Mouse (Mus musculus) MEL (cell line): ENCODE results near the gene Zfp865. TPM values are rescaled to one million over a fixed set of nuclear protein-coding genes. Genes with fewer than 3 reads are reported as not detected.

Experiments used
- DNase-seq: peaks from one replicate; pipeline ENCODE4 v3.0.0; 2011; ENCODE audit warnings: low read depth, low spot score
- H3K27ac ChIP-seq: 2 replicates; pipeline ENCODE4 v1.5.1; 2012; ENCODE audit warnings: low read depth, mild to moderate bottlenecking, control low read depth, low read length, moderate library complexity; ENCODE audit not compliant: control insufficient read depth
- H3K27me3 ChIP-seq, 2 experiments: fragments of 150-350 bp in 1 of 2; sonication (generic) in 1 of 2; 2 replicates each; pipeline ENCODE4 v1.6.1; 2012; ENCODE audit warnings: low read length in 2 of 2, mild to moderate bottlenecking in 2 of 2, improper control_type of control experiment in 1 of 2, moderate library complexity in 1 of 2; ENCODE audit not compliant: insufficient read depth in 2 of 2, control insufficient read depth in 1 of 2
- H3K36me3 ChIP-seq, 2 experiments: 2 replicates each; pipeline ENCODE4 v1.6.1; 2012 to 2014; ENCODE audit warnings: low read length in 2 of 2, improper control_type of control experiment in 1 of 2, inconsistent platforms in 1 of 2, mild to moderate bottlenecking in 1 of 2; ENCODE audit not compliant: insufficient read depth in 2 of 2, control insufficient read depth in 1 of 2
- H3K4me1 ChIP-seq, 2 experiments: fragments of 150-350 bp in 1 of 2; sonication (generic) in 1 of 2; 2 replicates each; pipeline ENCODE4 v1.6.1; 2012; ENCODE audit warnings: low read length in 2 of 2, improper control_type of control experiment in 1 of 2, mild to moderate bottlenecking in 1 of 2; ENCODE audit not compliant: insufficient read depth in 2 of 2, control insufficient read depth in 1 of 2
- H3K4me3 ChIP-seq, 2 experiments: fragments of 150-350 bp in 1 of 2; sonication (generic) in 1 of 2; 2 replicates each; pipeline ENCODE4 v1.5.1; 2012; ENCODE audit warnings: low read depth in 2 of 2, low read length in 2 of 2, mild to moderate bottlenecking in 2 of 2, moderate library complexity in 2 of 2, control low read depth in 1 of 2, improper control_type of control experiment in 1 of 2; ENCODE audit not compliant: control insufficient read depth in 1 of 2, insufficient read depth in 1 of 2
- H3K79me2 ChIP-seq: 2 replicates; pipeline ENCODE4 v1.6.1; 2012; ENCODE audit warnings: mild to moderate bottlenecking, low read length, moderate library complexity; ENCODE audit not compliant: control insufficient read depth, poor library complexity, insufficient read depth
- H3K9ac ChIP-seq: 2 replicates; pipeline ENCODE4 v1.6.1; 2012; ENCODE audit warnings: low read depth, mild to moderate bottlenecking, control low read depth, low read length, moderate library complexity; ENCODE audit not compliant: control insufficient read depth, poor library complexity, severe bottlenecking
- H3K9me3 ChIP-seq: fragments of 150-350 bp; sonication (generic); replicated peaks from 2 replicates; pipeline ENCODE4 v1.6.1; 2012; ENCODE audit warnings: mild to moderate bottlenecking, low read length, improper control_type of control experiment, moderate library complexity; ENCODE audit not compliant: insufficient read depth
- BHLHE40 ChIP-seq: IDR thresholded peaks from 2 replicates; pipeline ENCODE4 v1.6.1; 2012; ENCODE audit warnings: low read depth, mild to moderate bottlenecking, inconsistent platforms, low read length, improper control_type of control experiment, borderline replicate concordance
- CHD2 ChIP-seq: IDR thresholded peaks from 2 replicates; pipeline ENCODE4 v1.6.1; 2011; ENCODE audit warnings: low read length, improper control_type of control experiment
- CTCF ChIP-seq, 3 experiments: IDR thresholded peaks in 2 of 3; conservative IDR thresholded peaks in 1 of 3; 2 replicates each; pipeline ENCODE4 v1.5.1; 2011 to 2012; ENCODE audit warnings: low read length in 3 of 3, low read depth in 2 of 3, mild to moderate bottlenecking in 2 of 3, improper control_type of control experiment in 1 of 3, inconsistent platforms in 1 of 3, mixed read lengths in 1 of 3, moderate library complexity in 1 of 3; ENCODE audit not compliant: control insufficient read depth in 1 of 3, insufficient read depth in 1 of 3, poor library complexity in 1 of 3, severe bottlenecking in 1 of 3
- ELF1 ChIP-seq: IDR thresholded peaks from 2 replicates; pipeline ENCODE4 v1.6.1; 2014; ENCODE audit warnings: low read depth, mild to moderate bottlenecking, inconsistent platforms, low read length, improper control_type of control experiment, moderate library complexity
- EP300 ChIP-seq, 2 experiments: IDR thresholded peaks; 2 replicates each; pipeline ENCODE4 v1.6.1; 2011; ENCODE audit warnings: improper control_type of control experiment in 2 of 2, low read length in 2 of 2, low read depth in 1 of 2, mild to moderate bottlenecking in 1 of 2
- GABPA ChIP-seq: IDR thresholded peaks from 2 replicates; pipeline ENCODE4 v1.6.1; 2012; ENCODE audit warnings: low read depth, mild to moderate bottlenecking, inconsistent platforms, low read length, improper control_type of control experiment, moderate library complexity
- GATA1 ChIP-seq: IDR thresholded peaks from 2 replicates; pipeline ENCODE4 v1.6.1; 2011; ENCODE audit warnings: low read depth, low read length, improper control_type of control experiment
- HCFC1 ChIP-seq: IDR thresholded peaks from 2 replicates; pipeline ENCODE4 v1.6.1; 2012; ENCODE audit warnings: low read depth, mild to moderate bottlenecking, inconsistent platforms, low read length, improper control_type of control experiment, moderate library complexity
- JUND ChIP-seq: IDR thresholded peaks from 2 replicates; pipeline ENCODE4 v1.6.1; 2011; ENCODE audit warnings: low read depth, mild to moderate bottlenecking, improper control_type of control experiment, low read length
- KAT2A ChIP-seq: conservative IDR thresholded peaks from 2 replicates; pipeline ENCODE4 v1.6.1; 2012; ENCODE audit warnings: low read depth, low read length, improper control_type of control experiment, inconsistent platforms
- MAFK ChIP-seq: IDR thresholded peaks from 2 replicates; pipeline ENCODE4 v1.6.1; 2011; ENCODE audit warnings: low read depth, mild to moderate bottlenecking, low read length, improper control_type of control experiment, borderline replicate concordance
- MAX ChIP-seq: IDR thresholded peaks from 2 replicates; pipeline ENCODE4 v1.6.1; 2011; ENCODE audit warnings: low read length, improper control_type of control experiment
- MYB ChIP-seq: IDR thresholded peaks from 2 replicates; pipeline ENCODE4 v1.6.1; 2011; ENCODE audit warnings: mild to moderate bottlenecking, low read depth, low read length, improper control_type of control experiment
- MYC ChIP-seq: IDR thresholded peaks from 2 replicates; pipeline ENCODE4 v1.6.1; 2011; ENCODE audit warnings: low read depth, mild to moderate bottlenecking, low read length, improper control_type of control experiment, moderate library complexity
- POLR2AphosphoS5 ChIP-seq: IDR thresholded peaks from 2 replicates; pipeline ENCODE4 v1.6.1; 2012; ENCODE audit warnings: low read depth, borderline replicate concordance, mild to moderate bottlenecking, inconsistent platforms, low read length, moderate library complexity, mixed read lengths
- RAD21 ChIP-seq: IDR thresholded peaks from 2 replicates; pipeline ENCODE4 v1.6.1; 2011; ENCODE audit warnings: mild to moderate bottlenecking, low read depth, low read length, improper control_type of control experiment
- SMC3 ChIP-seq: IDR thresholded peaks from 2 replicates; pipeline ENCODE4 v1.6.1; 2011; ENCODE audit warnings: low read depth, low read length, improper control_type of control experiment
- TBP ChIP-seq: IDR thresholded peaks from 2 replicates; pipeline ENCODE4 v1.8.0; 2011; ENCODE audit warnings: low read depth, low read length, improper control_type of control experiment
- TCF12 ChIP-seq: IDR thresholded peaks from 2 replicates; pipeline ENCODE4 v1.6.1; 2014; ENCODE audit warnings: low read depth, mild to moderate bottlenecking, inconsistent platforms, low read length, improper control_type of control experiment, moderate library complexity
- UBTF ChIP-seq: IDR thresholded peaks from 2 replicates; pipeline ENCODE4 v1.6.1; 2012; ENCODE audit warnings: low read depth, mild to moderate bottlenecking, inconsistent platforms, low read length, improper control_type of control experiment, moderate library complexity, borderline replicate concordance; ENCODE audit not compliant: insufficient read depth
- USF2 ChIP-seq, 2 experiments: IDR thresholded peaks; 2 replicates each; pipeline ENCODE4 v1.6.1; 2011 to 2012; ENCODE audit warnings: improper control_type of control experiment in 2 of 2, low read length in 2 of 2, borderline replicate concordance in 1 of 2, inconsistent platforms in 1 of 2, low read depth in 1 of 2, mild to moderate bottlenecking in 1 of 2; ENCODE audit not compliant: insufficient read depth in 1 of 2
- ZC3H11A ChIP-seq: IDR thresholded peaks from 2 replicates; pipeline ENCODE4 v1.6.1; 2012; ENCODE audit warnings: low read depth, mild to moderate bottlenecking, inconsistent platforms, low read length, improper control_type of control experiment
- polyA plus RNA-seq, 2 experiments: library from polyadenylated mRNA; stranded (reverse) in 1 of 2; unstranded in 1 of 2; fragments of >175 nt in 1 of 2; fragments of >200 nt in 1 of 2; gene quantifications; 2 replicates each; pipeline versions ENCODE4 v1.2.1 to v1.2.4; 2012; ENCODE audit warnings: low replicate concordance in 2 of 2, low read depth in 1 of 2; ENCODE audit not compliant: insufficient read length in 2 of 2, insufficient read depth in 1 of 2, missing spikeins in 1 of 2
- total RNA-seq: library from RNA; depleted of rRNA; stranded (reverse); fragments of 300-350 nt; gene quantifications from 2 replicates; pipeline ENCODE4 v1.2.3, GENCODE M21; 2012

The Zfp865 gene
- total and polyA plus RNA-seq, 3 experiments = 12.2 to 34.6 TPM; not detected in 1

GRCm38 (mm10) chr7:5046112-5046511, 25.9 kb downstream of the Zfp865 start:
- Histone ChIP-seq H3K27ac (no peak overlapping the region), H3K9me3 (no peaks in the 10 kb centered on the region), H3K27me3 (no peaks in the 10 kb centered on the region), H3K9ac (no peak overlapping the region), H3K4me1 (no peaks in the 10 kb centered on the region), H3K4me3 (no peak overlapping the region), H3K79me2 (no peaks in the 10 kb centered on the region), H3K36me3 (no peaks in the 10 kb centered on the region)
- DNase-seq = no peak
- TF ChIP-seq CTCF (IDR thresholded peaks at IDR 0.05 in 2 of 3, conservative IDR thresholded peaks at IDR 0.05 in 1 of 3; ENCODE audit: control insufficient read depth in 1 of 3, insufficient read depth in 1 of 3, low read depth in 2 of 3, low read length in 3 of 3, poor library complexity in 1 of 3, severe bottlenecking in 1 of 3) = peak in 2 of 3 experiments; percentile 7 to 31; a peak in 2 of 6 replicates
- no peak for TF ChIP-seq EP300 (IDR thresholded peaks at IDR 0.05; ENCODE audit: low read depth in 1 of 2, low read length in 2 of 2)
- TF ChIP-seq RAD21 = peak; percentile 20
- no peak for TF ChIP-seq MYC

- TF ChIP-seq ZC3H11A = peak; percentile 46
- peak; percentile 86 for TF ChIP-seq RAD21
- TF ChIP-seq MYC = no peak
- TF ChIP-seq TCF12 = no peak
- TF ChIP-seq SMC3 = peak; percentile 65
- no peak for TF ChIP-seq MAX
- TF ChIP-seq CTCF (IDR thresholded peaks at IDR 0.05 in 2 of 3, conservative IDR thresholded peaks at IDR 0.05 in 1 of 3; ENCODE audit: control insufficient read depth in 1 of 3, insufficient read depth in 1 of 3, low read depth in 2 of 3, low read length in 3 of 3, poor library complexity in 1 of 3, severe bottlenecking in 1 of 3) = peak in 2 of 3 experiments; percentile 37 to 79; a peak in 3 of 6 replicates
- no peaks in the 10 kb centered on the region for H3K27me3 ChIP-seq
- peak; percentile 64 for DNase-seq
- H3K79me2 ChIP-seq = no peaks in the 10 kb centered on the region
- H3K9ac ChIP-seq = no peak overlapping the region
- no peak overlapping the region for H3K4me3 ChIP-seq
- H3K4me1 ChIP-seq = no peaks in the 10 kb centered on the region
- no peak overlapping the region for H3K27ac ChIP-seq
- no peaks in the 10 kb centered on the region for H3K9me3 ChIP-seq
- no peaks in the 10 kb centered on the region for H3K36me3 ChIP-seq
Measured at GRCm38 (mm10) chr7:5047313-5047712, 27.1 kb downstream of the Zfp865 start.

- peak within 1 kb of the TSS; percentile 34 for H3K27ac ChIP-seq
- no peaks in the 10 kb centered on the region for H3K27me3 ChIP-seq
- peak; percentile 76 for DNase-seq
- no peak for TF ChIP-seq SMC3
- no peak for TF ChIP-seq POLR2AphosphoS5
- no peak for TF ChIP-seq JUND
- TF ChIP-seq KAT2A = no peak; the same call in 1 of the 2 replicates
- no peak for TF ChIP-seq MYB
- no peak for TF ChIP-seq CHD2
- no peak for TF ChIP-seq GATA1
- no peak for TF ChIP-seq MAX
- TF ChIP-seq ELF1 = no peak
- no peak for TF ChIP-seq USF2 (IDR thresholded peaks at IDR 0.05; ENCODE audit: borderline replicate concordance in 1 of 2, insufficient read depth in 1 of 2, low read depth in 1 of 2, low read length in 2 of 2)
- TF ChIP-seq MAFK = no peak
- TF ChIP-seq TCF12 = peak; percentile 37; the same call in 1 of the 2 replicates
- peak; percentile 55; the same call in 1 of the 2 replicates for TF ChIP-seq TBP
- TF ChIP-seq GABPA = no peak
- no peak for TF ChIP-seq UBTF
- TF ChIP-seq BHLHE40 = no peak
- TF ChIP-seq HCFC1 = peak; percentile 74
- no peak for TF ChIP-seq ZC3H11A
- TF ChIP-seq RAD21 = no peak
Measured at GRCm38 (mm10) chr7:5051193-5052192, 31.3 kb downstream of the Zfp865 start, which contains the start of gene Zfp580. TSS of gene Zfp580 (plus strand) at chr7:5051538.

More at GRCm38 (mm10) chr7:5051193-5052192, 31.3 kb downstream of the Zfp865 start, which contains the start of gene Zfp580:
- H3K4me1 ChIP-seq = no peaks in the 10 kb centered on the region
- H3K79me2 ChIP-seq = no peaks in the 10 kb centered on the region
- no peaks in the 10 kb centered on the region for H3K9me3 ChIP-seq
- peak within 1 kb of the TSS; percentile 75 to 79 for H3K4me3 ChIP-seq
- H3K36me3 ChIP-seq = no peaks in the 10 kb centered on the region
- H3K9ac ChIP-seq = peak within 1 kb of the TSS; percentile 78
